Mouse (Mus musculus) G1E (cell line): ENCODE data around the gene 2900011O08Rik.

Source experiments
- CTCF ChIP-seq: IDR thresholded peaks from 2 replicates; pipeline ENCODE4 v1.5.1; 2012; ENCODE audit warnings: low read depth, low read length, inconsistent platforms, mixed read lengths
- GATA1 ChIP-seq: IDR thresholded peaks from 2 replicates; pipeline ENCODE4 v1.6.1; 2012; ENCODE audit warnings: borderline replicate concordance, low read length, inconsistent platforms, mixed read lengths
- GATA2 ChIP-seq: IDR thresholded peaks from 2 replicates; pipeline ENCODE4 v1.6.1; 2012; ENCODE audit warnings: low read depth, low read length, inconsistent platforms, borderline replicate concordance
- POLR2AphosphoS5 ChIP-seq: IDR thresholded peaks from 2 replicates; pipeline ENCODE4 v1.6.1; 2012; ENCODE audit warnings: low read depth, low read length, inconsistent platforms; ENCODE audit not compliant: insufficient replicate concordance

- TF ChIP-seq GATA1 (no peak), POLR2AphosphoS5 (no peak), GATA2 (no peak), CTCF (no peak)
These were observed 136.2 kb downstream of the 2900011O08Rik start for GRCm38 (mm10) chr16:14122586-14122985.
